Mouse (Mus musculus) layer of hippocampus, adult 2 months (tissue): ENCODE measurements at regions not wholly inside any gene's neighbourhood (a gene's known extent, or its start where the extent isn't known, plus 50 kb on each side); places are given as distances from the start of the nearest gene placed in this dataset.

Experiments
- DNase-seq, 2 experiments: peaks; one replicate each; pipeline ENCODE4 v3.0.0; 2022; ENCODE audit warnings: low spot score in 2 of 2
- H3K27ac ChIP-seq: fragments of 200-600 bp; 2 replicates; pipeline ENCODE4 v1.8.1; 2022
- H3K4me3 ChIP-seq: fragments of 200-600 bp; 2 replicates; pipeline ENCODE4 v1.8.1; 2022; ENCODE audit warnings: mild to moderate bottlenecking
- CTCF ChIP-seq: fragments of 200-600 bp; conservative IDR thresholded peaks from 2 replicates; pipeline ENCODE4 v1.8.1; 2022; ENCODE audit warnings: antibody characterized with exemption, mild to moderate bottlenecking, moderate library complexity

GRCm38 (mm10) chr3:101749841-101750240 is 98.9 kb downstream of the Mab21l3 start:
- H3K4me3 ChIP-seq: no peak overlapping the region
- no peak overlapping the region for H3K27ac ChIP-seq

GRCm38 (mm10) chr3:101749031-101749632 is 99.6 kb downstream of the Mab21l3 start:
- peak in 1 of 2 experiments; percentile 42 for DNase-seq
- no peak overlapping the region for H3K4me3 ChIP-seq
- H3K27ac ChIP-seq: no peak overlapping the region
- TF ChIP-seq CTCF: no peak

More at GRCm38 (mm10) chr3:101749841-101750240, 98.9 kb downstream of the Mab21l3 start:
- TF ChIP-seq CTCF: no peak
- no peak for DNase-seq

GRCm38 (mm10) chr3:101748186-101748585 is 100.6 kb downstream of the Mab21l3 start:
- no peak for DNase-seq
- no peak overlapping the region for H3K27ac ChIP-seq
- TF ChIP-seq CTCF: no peak
- no peak overlapping the region for H3K4me3 ChIP-seq

- no peak for TF ChIP-seq CTCF
- H3K27ac ChIP-seq: no peak overlapping the region
Observed at GRCm38 (mm10) chr3:101740906-101741305, 107.9 kb downstream of the Mab21l3 start.

GRCm38 (mm10) chr3:101737197-101737596 is 111.6 kb downstream of the Mab21l3 start:
- no peak overlapping the region for H3K27ac ChIP-seq
- no peak for DNase-seq
- H3K4me3 ChIP-seq: no peak overlapping the region
- no peak for TF ChIP-seq CTCF

More at GRCm38 (mm10) chr3:101740906-101741305, 107.9 kb downstream of the Mab21l3 start:
- DNase-seq: no peak
- H3K4me3 ChIP-seq: no peak overlapping the region

DNA sequence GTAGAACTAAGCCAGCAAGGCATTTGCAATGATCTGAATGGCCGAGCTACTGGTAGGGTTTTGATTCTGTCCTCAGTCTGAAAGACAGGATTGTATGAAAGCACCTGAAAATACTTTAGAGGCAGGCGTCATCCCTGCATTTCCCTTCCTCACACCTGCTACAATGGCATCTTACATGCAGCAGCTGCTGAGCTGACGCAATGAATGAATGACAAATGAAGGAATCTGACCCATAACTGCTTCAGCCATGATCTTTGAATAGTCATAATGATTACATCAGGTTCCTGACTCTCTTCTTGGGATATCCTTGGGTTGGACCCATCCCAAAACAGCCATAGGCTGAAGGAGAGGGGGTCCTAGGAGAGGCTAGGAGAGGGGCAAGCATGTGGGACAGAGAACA is 119.7 kb downstream of the Mab21l3 start:
- no peak for TF ChIP-seq CTCF
- Histone ChIP-seq H3K27ac (no peak overlapping the region), H3K4me3 (no peak overlapping the region)
- no peak for DNase-seq

DNA sequence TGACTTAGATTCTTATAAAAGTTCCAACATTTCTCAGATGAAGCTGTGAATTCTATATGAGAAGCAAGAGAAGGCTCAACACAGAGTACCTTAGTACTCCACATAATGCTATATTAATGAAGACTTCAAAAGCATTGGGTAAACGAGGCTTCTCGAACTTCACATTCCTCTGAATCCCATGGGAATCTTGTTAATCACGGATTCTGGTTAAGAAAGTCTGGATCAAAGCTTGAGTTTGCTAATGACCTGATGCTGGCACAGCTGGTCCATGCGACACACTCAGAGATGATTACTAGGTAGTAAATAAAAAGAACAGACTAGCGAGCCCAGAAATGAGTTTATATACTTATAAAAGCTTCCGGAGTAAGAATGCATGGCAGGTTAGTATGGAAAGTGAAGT is 118.4 kb upstream of the Atp1a1 start:
- Histone ChIP-seq H3K4me3 (no peak overlapping the region), H3K27ac (no peak overlapping the region)
- no peak for TF ChIP-seq CTCF
- DNase-seq: no peak

- TF ChIP-seq CTCF: no peak
- no peak for DNase-seq
- no peak overlapping the region for H3K4me3 ChIP-seq
- H3K27ac ChIP-seq: no peak overlapping the region
Observed at GRCm38 (mm10) chr3:101722001-101722400, 117.5 kb upstream of the Atp1a1 start.

DNA sequence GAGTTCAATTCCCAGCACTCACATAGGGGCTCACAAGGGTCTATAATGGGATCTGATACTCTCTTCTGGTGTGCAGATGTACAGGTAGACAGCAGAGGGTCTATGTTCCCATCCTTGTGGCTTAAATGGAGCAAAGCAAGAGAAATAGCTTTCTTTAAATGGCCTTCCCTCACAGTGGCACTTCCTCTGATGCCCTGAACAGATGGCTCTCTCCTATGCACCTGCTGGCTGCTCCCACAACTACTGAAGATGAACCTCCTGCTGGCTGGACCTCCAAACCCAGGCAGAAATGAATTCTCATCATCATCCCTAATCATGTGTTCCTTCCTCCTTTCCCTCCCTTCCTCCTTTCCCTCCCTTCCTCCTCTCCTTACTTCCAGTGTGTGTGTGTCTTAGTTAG is 110.9 kb upstream of the Atp1a1 start:
- no peak for DNase-seq
- no peak overlapping the region for H3K27ac ChIP-seq
- no peak overlapping the region for H3K4me3 ChIP-seq
- no peak for TF ChIP-seq CTCF

GRCm38 (mm10) chr3:101714810-101715209 is 110.3 kb upstream of the Atp1a1 start:
- Histone ChIP-seq H3K27ac (no peak overlapping the region), H3K4me3 (no peak overlapping the region)
- no peak for TF ChIP-seq CTCF
- no peak for DNase-seq

GRCm38 (mm10) chr3:101713669-101714068 is 109.2 kb upstream of the Atp1a1 start:
- TF ChIP-seq CTCF: no peak
- Histone ChIP-seq H3K27ac (no peak overlapping the region), H3K4me3 (no peak overlapping the region)
- DNase-seq: no peak

- no peak for DNase-seq
- no peak for TF ChIP-seq CTCF
- H3K4me3 ChIP-seq: no peak overlapping the region
- H3K27ac ChIP-seq: no peak overlapping the region
Observed at GRCm38 (mm10) chr3:101713138-101713638, 108.7 kb upstream of the Atp1a1 start.

DNA sequence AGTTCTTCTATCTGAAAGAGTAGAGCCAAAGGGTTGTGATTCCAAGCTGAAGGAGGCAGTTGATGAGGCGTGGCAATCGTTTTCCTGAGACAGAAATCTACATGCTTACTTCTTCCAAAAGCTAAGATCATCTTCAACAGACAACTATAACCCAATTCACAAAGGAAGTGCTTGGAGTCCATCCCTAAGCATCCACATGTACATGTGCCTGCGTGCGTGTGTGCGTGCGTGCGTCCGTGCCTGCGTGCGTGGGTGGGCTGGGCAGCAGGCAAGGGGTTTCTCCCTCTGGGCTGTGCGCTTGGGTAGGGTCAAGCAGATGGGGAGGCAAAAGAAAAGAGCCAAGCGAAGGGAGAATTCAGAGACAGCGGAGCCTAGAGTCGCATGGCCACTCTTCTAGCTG is 108.2 kb upstream of the Atp1a1 start:
- no peak for TF ChIP-seq CTCF
- Histone ChIP-seq H3K27ac (no peak overlapping the region), H3K4me3 (no peak overlapping the region)
- no peak for DNase-seq

- Histone ChIP-seq H3K27ac (no peak overlapping the region), H3K4me3 (no peak overlapping the region)
- no peak for DNase-seq
- no peak for TF ChIP-seq CTCF
Observed at GRCm38 (mm10) chr3:101711594-101712171, 107.2 kb upstream of the Atp1a1 start.
